Mouse (Mus musculus) hindbrain, embryonic 13.5 days (tissue): ENCODE results near the gene Rpl24. TPM values are rescaled to one million over a fixed set of nuclear protein-coding genes. Genes with fewer than 3 reads are reported as not detected.
"Not testable (repeated sequence)": the region's sequence is repeated elsewhere in the genome, so short reads cannot be mapped to it uniquely, and the experiment has no call there.

Experiments used
- ATAC-seq: fragments of 200-750 bp; cut with Nextera tagmentation; 2 replicates; pipeline ENCODE4 v1.8.0; 2017; ENCODE audit warnings: moderate TSS enrichment; ENCODE audit not compliant: low FRiP score
- H3K27ac ChIP-seq: fragments of 300-500 bp; sonication (generic); 2 replicates; pipeline ENCODE4 v1.5.1; 2015; ENCODE audit warnings: inconsistent platforms, mild to moderate bottlenecking, moderate library complexity
- H3K27me3 ChIP-seq: fragments of 300-500 bp; sonication (generic); 2 replicates; pipeline ENCODE4 v1.6.1; 2015; ENCODE audit warnings: mild to moderate bottlenecking, inconsistent platforms
- H3K36me3 ChIP-seq: fragments of 300-500 bp; sonication (generic); 2 replicates; pipeline ENCODE4 v1.6.1; 2015; ENCODE audit warnings: mild to moderate bottlenecking, inconsistent platforms
- H3K4me1 ChIP-seq: fragments of 300-500 bp; sonication (generic); replicated peaks from 2 replicates; pipeline ENCODE4 v1.6.1; 2015; ENCODE audit warnings: inconsistent platforms
- H3K4me2 ChIP-seq: fragments of 300-500 bp; sonication (generic); 2 replicates; pipeline ENCODE4 v1.6.1; 2015; ENCODE audit warnings: inconsistent platforms, mild to moderate bottlenecking, moderate library complexity
- H3K4me3 ChIP-seq: fragments of 300-500 bp; sonication (generic); 2 replicates; pipeline ENCODE4 v1.5.1; 2015; ENCODE audit warnings: mild to moderate bottlenecking, inconsistent platforms
- H3K9ac ChIP-seq: fragments of 300-500 bp; sonication (generic); 2 replicates; pipeline ENCODE4 v1.6.1; 2015; ENCODE audit warnings: mild to moderate bottlenecking, inconsistent platforms
- H3K9me3 ChIP-seq: fragments of 300-500 bp; sonication (generic); 2 replicates; pipeline ENCODE4 v1.6.1; 2016; ENCODE audit warnings: inconsistent platforms
- WGBS: fragments of 180-500 bp; shearing (Covaris S2); methylation state at CpG from one replicate; pipeline ENCODE4 v1.1.7; 2015; 5-methylcytosine and 5-hydroxymethylcytosine counted together
- polyA plus RNA-seq: library from polyadenylated mRNA; unstranded; fragments of >200 nt; fragmentation: Nextera tagmentation; extraction: Ambion mirVana; gene quantifications from 2 replicates; pipeline ENCODE4 v1.2.1, GENCODE M21; 2015

The Rpl24 gene
- polyA plus RNA-seq, 1 experiment from 2014 or later: 616 TPM

GRCm38 (mm10) chr16:55950946-55951678 is 15.0 kb upstream of the Rpl24 start:
- no peak overlapping the region for H3K4me2 ChIP-seq
- no peaks in the 10 kb centered on the region for H3K36me3 ChIP-seq
- WGBS: 42% methylated on average over 19 of the region's 19 CpGs
- no peak overlapping the region for H3K9ac ChIP-seq
- no peak overlapping the region for H3K27ac ChIP-seq
- H3K27me3 ChIP-seq: no peaks in the 10 kb centered on the region
- H3K4me1 ChIP-seq: no peaks in the 10 kb centered on the region
- H3K9me3 ChIP-seq: no peaks in the 10 kb centered on the region
- no peak overlapping the region for H3K4me3 ChIP-seq
- peak; percentile 59; the same call in 1 of the 2 replicates for ATAC-seq

GRCm38 (mm10) chr16:55951679-55952327 is 14.3 kb upstream of the Rpl24 start:
- Histone ChIP-seq H3K9ac (no peak overlapping the region), H3K4me2 (no peak overlapping the region), H3K27me3 (no peaks in the 10 kb centered on the region), H3K4me1 (no peaks in the 10 kb centered on the region), H3K36me3 (no peaks in the 10 kb centered on the region), H3K9me3 (no peaks in the 10 kb centered on the region), H3K4me3 (no peak overlapping the region), H3K27ac (no peak overlapping the region)
- 81% methylated on average over 7 of the region's 7 CpGs for WGBS
- no peak; the same call in 1 of the 2 replicates for ATAC-seq

- Histone ChIP-seq H3K9me3 (no peaks in the 10 kb centered on the region), H3K4me1 (no peaks in the 10 kb centered on the region)
- ATAC-seq: no peak
Observed at GRCm38 (mm10) chr16:55952771-55953170, 13.3 kb upstream of the Rpl24 start.

GRCm38 (mm10) chr16:55954196-55954595 is 11.9 kb upstream of the Rpl24 start:
- H3K9ac ChIP-seq, H3K4me2 ChIP-seq, H3K27ac ChIP-seq, H3K9me3 ChIP-seq, ATAC-seq, H3K4me3 ChIP-seq, H3K36me3 ChIP-seq, H3K4me1 ChIP-seq, H3K27me3 ChIP-seq: not testable (repeated sequence)
- WGBS: 93% methylated on average over 9 of the region's 9 CpGs

More at GRCm38 (mm10) chr16:55952771-55953170, 13.3 kb upstream of the Rpl24 start:
- Histone ChIP-seq H3K27ac (no peak overlapping the region), H3K4me2 (no peak overlapping the region), H3K27me3 (no peaks in the 10 kb centered on the region), H3K9ac (no peak overlapping the region), H3K36me3 (no peaks in the 10 kb centered on the region), H3K4me3 (no peak overlapping the region)

GRCm38 (mm10) chr16:55963068-55963467 is 3.0 kb upstream of the Rpl24 start:
- H3K4me3 ChIP-seq, ATAC-seq, H3K36me3 ChIP-seq, H3K9me3 ChIP-seq, H3K4me2 ChIP-seq, H3K9ac ChIP-seq, H3K27me3 ChIP-seq, H3K27ac ChIP-seq: not testable (repeated sequence)
- 82% methylated on average over 6 of the region's 11 CpGs for WGBS
- H3K4me1 ChIP-seq: peaks cover 12% of the 10 kb centered on the region

- no peak overlapping the region for H3K9ac ChIP-seq
- peaks cover 13% of the 10 kb centered on the region for H3K4me1 ChIP-seq
- H3K27me3 ChIP-seq: no peaks in the 10 kb centered on the region
- no peak overlapping the region for H3K4me2 ChIP-seq
- no peak overlapping the region for H3K4me3 ChIP-seq
- H3K36me3 ChIP-seq: peaks cover 4% of the 10 kb centered on the region
- no peak for ATAC-seq
- no peaks in the 10 kb centered on the region for H3K9me3 ChIP-seq
- no peak overlapping the region for H3K27ac ChIP-seq
- 76% methylated on average over 4 of the region's 4 CpGs for WGBS
Observed at GRCm38 (mm10) chr16:55964126-55964949, 1.7 kb upstream of the Rpl24 start.

- Histone ChIP-seq H3K27ac (no peak overlapping the region), H3K36me3 (peaks cover 32% of the 10 kb centered on the region), H3K9me3 (no peaks in the 10 kb centered on the region), H3K4me1 (peaks cover 20% of the 10 kb centered on the region), H3K27me3 (no peaks in the 10 kb centered on the region), H3K4me3 (peak overlapping the region; percentile 67), H3K9ac (peak overlapping the region; percentile 92), H3K4me2 (peak overlapping the region; percentile 93)
- WGBS: 38% methylated on average over 1 of the region's 1 CpGs
- ATAC-seq: no peak
Observed at GRCm38 (mm10) chr16:55967221-55967620, 1.1 kb downstream of the Rpl24 start.

- no peaks in the 10 kb centered on the region for H3K27me3 ChIP-seq
- WGBS: 85% methylated on average over 3 of the region's 3 CpGs
Observed at GRCm38 (mm10) chr16:55969147-55969546, 3.1 kb downstream of the Rpl24 start.

GRCm38 (mm10) chr16:55970416-55970815 is 4.3 kb downstream of the Rpl24 start:
- no peak overlapping the region for H3K27ac ChIP-seq
- no peak overlapping the region for H3K9ac ChIP-seq
- no peak for ATAC-seq
- peaks cover 37% of the 10 kb centered on the region for H3K36me3 ChIP-seq
- H3K4me3 ChIP-seq: no peak overlapping the region
- no peaks in the 10 kb centered on the region for H3K9me3 ChIP-seq
- no peak overlapping the region for H3K4me2 ChIP-seq
- WGBS: 98% methylated on average over 5 of the region's 5 CpGs
- peaks cover 34% of the 10 kb centered on the region for H3K4me1 ChIP-seq
- H3K27me3 ChIP-seq: no peaks in the 10 kb centered on the region

More at GRCm38 (mm10) chr16:55969147-55969546, 3.1 kb downstream of the Rpl24 start:
- Histone ChIP-seq H3K9ac (no peak overlapping the region), H3K36me3 (peaks cover 37% of the 10 kb centered on the region), H3K4me3 (no peak overlapping the region), H3K4me1 (peaks cover 27% of the 10 kb centered on the region), H3K9me3 (no peaks in the 10 kb centered on the region), H3K27ac (no peak overlapping the region), H3K4me2 (no peak overlapping the region)
- ATAC-seq: no peak

- H3K4me1 ChIP-seq: peaks cover 39% of the 10 kb centered on the region
- no peak overlapping the region for H3K9ac ChIP-seq
- 83% methylated on average over 6 of the region's 6 CpGs for WGBS
Observed at GRCm38 (mm10) chr16:55971735-55972615, 5.9 kb downstream of the Rpl24 start.

GRCm38 (mm10) chr16:55972626-55973201 is 6.6 kb downstream of the Rpl24 start:
- Histone ChIP-seq H3K27me3 (no peaks in the 10 kb centered on the region), H3K36me3 (peaks cover 38% of the 10 kb centered on the region), H3K4me2 (peak overlapping the region; percentile 65), H3K27ac (peak overlapping the region; percentile 85), H3K9ac (peak overlapping the region; percentile 60; the same call in 1 of the 2 replicates), H3K9me3 (no peaks in the 10 kb centered on the region), H3K4me1 (peaks cover 33% of the 10 kb centered on the region), H3K4me3 (peak overlapping the region; percentile 100)
- WGBS: 59% methylated on average over 10 of the region's 10 CpGs
- no peak for ATAC-seq

More at GRCm38 (mm10) chr16:55971735-55972615, 5.9 kb downstream of the Rpl24 start:
- Histone ChIP-seq H3K4me3 (no peak overlapping the region), H3K9me3 (no peaks in the 10 kb centered on the region), H3K4me2 (no peak overlapping the region), H3K36me3 (peaks cover 37% of the 10 kb centered on the region), H3K27ac (no peak overlapping the region), H3K27me3 (no peaks in the 10 kb centered on the region)
- no peak for ATAC-seq
